Mouse (Mus musculus) left cerebral cortex, adult 2 months (tissue): ENCODE measurements around the gene Prkn. TPM values are rescaled to one million over a fixed set of nuclear protein-coding genes. Genes with fewer than 3 reads are reported as not detected.
A peak's percentile ranks its signal among the peaks of the same experiment; 100 is the strongest.

Experiments
- DNase-seq, 2 experiments: peaks; one replicate each; pipeline ENCODE4 v3.0.0; 2021 to 2022; ENCODE audit warnings: low spot score in 2 of 2, mixed read lengths in 1 of 2; ENCODE audit errors: extremely low spot score in 1 of 2
- H3K27ac ChIP-seq: fragments of 200-600 bp; 2 replicates; pipeline ENCODE4 v1.8.1; 2022
- H3K4me3 ChIP-seq: fragments of 200-600 bp; 2 replicates; pipeline ENCODE4 v1.8.1; 2022
- CTCF ChIP-seq: fragments of 200-600 bp; IDR thresholded peaks from 2 replicates; pipeline ENCODE4 v1.8.1; 2022; ENCODE audit warnings: antibody characterized with exemption, mild to moderate bottlenecking, moderate library complexity
- intact Hi-C: fragments of 180-260 bp; cut with DNase I; formaldehyde crosslinking; loops from one replicate; pipeline ENCODE4 v1.15.1; 2025
- total RNA-seq, 2 experiments: library from RNA; stranded (reverse); gene quantifications; 2 replicates each; pipeline ENCODE4 v1.2.3; 2021

The Prkn gene
- total RNA-seq, 2 experiments from 2014 or later: 17.2 to 18.8 TPM

GRCm38 (mm10) chr17:11996311-11996710, 1156.1 kb downstream of the Prkn start:
- intact Hi-C loops: no loop called here
- Histone ChIP-seq H3K27ac (no peak overlapping the region), H3K4me3 (no peak overlapping the region)
- DNase-seq: no peak
- no peak for TF ChIP-seq CTCF

DNA sequence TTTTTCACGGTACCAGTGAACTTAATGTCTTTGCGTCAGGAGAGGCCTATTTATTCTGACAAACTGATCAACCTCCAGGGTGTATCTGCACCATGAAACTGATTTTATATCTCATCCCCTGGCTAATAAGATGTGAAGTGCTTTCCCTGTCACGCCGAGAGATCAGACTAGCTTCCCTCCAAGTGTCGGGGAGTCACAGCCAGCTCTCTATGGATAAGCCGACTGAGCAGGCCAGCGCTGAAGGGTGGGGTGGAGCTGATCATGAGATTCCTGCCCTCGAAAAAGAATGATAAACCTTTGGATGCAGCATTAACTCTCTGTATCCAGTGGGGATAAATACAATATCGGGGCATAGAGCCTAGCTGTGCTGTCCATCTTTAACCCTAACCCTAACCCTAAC, 1160.1 kb downstream of the Prkn start:
- Histone ChIP-seq H3K4me3 (no peak overlapping the region), H3K27ac (no peak overlapping the region)
- intact Hi-C loops: no loop called here
- no peak for TF ChIP-seq CTCF
- no peak for DNase-seq

DNA sequence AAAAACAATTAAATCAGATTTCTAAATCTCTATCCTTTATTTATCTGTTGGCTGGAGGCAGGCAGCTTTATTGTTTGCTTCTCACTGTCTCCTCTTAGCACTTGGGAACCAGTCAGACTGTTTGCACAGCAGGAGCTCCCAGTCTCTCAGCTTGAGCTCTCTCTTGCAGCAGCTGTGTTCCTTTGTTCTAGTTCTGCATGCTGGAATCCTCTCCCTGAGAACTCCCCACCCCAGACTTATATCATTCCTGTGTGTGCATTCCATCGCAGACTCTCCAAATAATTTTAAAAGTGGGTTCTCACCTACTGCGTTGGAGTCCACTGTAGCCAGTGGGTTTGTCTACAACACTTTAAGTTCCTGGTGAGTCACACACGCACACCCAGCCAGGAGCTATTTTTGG, 1181.1 kb downstream of the Prkn start:
- Histone ChIP-seq H3K4me3 (no peak overlapping the region), H3K27ac (no peak overlapping the region)
- no peak for TF ChIP-seq CTCF
- no peak for DNase-seq
- intact Hi-C loops: no loop called here

DNA sequence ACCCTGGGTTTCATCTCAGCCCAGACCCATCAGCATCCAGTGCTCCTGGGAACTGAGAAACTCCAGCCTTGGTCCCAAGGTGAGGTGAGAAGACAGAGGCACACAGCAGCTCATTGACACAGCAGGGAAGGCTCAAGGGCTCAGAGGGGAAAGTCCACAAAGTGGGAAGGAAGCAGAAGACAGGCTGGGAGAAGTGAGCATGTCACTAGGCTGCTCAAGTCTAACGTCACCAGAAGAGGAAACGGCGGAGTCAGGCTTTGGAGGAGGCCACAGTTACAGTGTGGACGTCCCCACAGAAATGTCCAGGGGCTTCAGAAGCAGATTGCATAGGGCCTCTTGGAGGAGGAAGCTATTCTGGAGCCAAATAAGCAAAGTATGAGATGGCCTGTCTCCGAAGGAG, 1189.2 kb downstream of the Prkn start:
- no peak for TF ChIP-seq CTCF
- DNase-seq: no peak
- no peak overlapping the region for H3K4me3 ChIP-seq
- no peak overlapping the region for H3K27ac ChIP-seq
- intact Hi-C loops: no loop called here

- intact Hi-C loops: no loop called here
- Histone ChIP-seq H3K27ac (no peak overlapping the region), H3K4me3 (no peak overlapping the region)
- DNase-seq: no peak
- no peak for TF ChIP-seq CTCF
Measured at GRCm38 (mm10) chr17:12029921-12030461, 1189.8 kb downstream of the Prkn start.

DNA sequence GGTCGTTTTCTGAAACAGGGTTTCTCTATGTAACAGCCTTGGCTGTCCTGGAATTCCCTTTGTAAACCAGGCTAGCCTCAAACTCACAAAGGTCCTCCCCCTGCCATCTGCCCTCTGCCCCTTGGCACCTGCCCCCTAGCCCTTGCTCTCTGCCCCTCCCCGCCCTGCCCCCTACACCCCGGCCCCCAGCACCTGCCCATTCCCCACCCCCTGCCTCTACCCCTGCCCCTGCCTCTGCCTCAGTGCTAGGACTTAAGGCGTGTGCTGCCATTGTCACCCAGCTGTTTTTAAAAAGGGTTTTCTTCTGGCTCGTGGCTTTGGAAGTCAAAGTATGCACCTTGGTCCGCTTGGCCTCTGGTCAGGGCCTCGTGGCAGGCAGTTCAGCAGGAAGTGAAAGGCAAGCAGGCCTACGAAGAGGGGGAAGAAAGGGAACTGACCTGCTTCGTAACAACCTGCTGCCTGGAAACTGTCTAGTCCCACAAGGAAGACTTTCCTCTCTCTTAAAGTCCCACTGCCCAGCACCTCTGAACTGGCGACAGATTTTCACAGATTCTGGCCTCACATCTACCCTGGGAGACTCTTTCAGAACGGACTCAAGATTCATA, 1190.5 kb downstream of the Prkn start:
- no peak for TF ChIP-seq CTCF
- intact Hi-C loops: no loop called here
- 0 out of 2 replicates have a peak overlapping the region, but pooled peaks have one; percentile 14 for H3K4me3 ChIP-seq
- H3K27ac ChIP-seq: no peak overlapping the region; the same call in 1 of the 2 replicates
- no peak for DNase-seq

DNA sequence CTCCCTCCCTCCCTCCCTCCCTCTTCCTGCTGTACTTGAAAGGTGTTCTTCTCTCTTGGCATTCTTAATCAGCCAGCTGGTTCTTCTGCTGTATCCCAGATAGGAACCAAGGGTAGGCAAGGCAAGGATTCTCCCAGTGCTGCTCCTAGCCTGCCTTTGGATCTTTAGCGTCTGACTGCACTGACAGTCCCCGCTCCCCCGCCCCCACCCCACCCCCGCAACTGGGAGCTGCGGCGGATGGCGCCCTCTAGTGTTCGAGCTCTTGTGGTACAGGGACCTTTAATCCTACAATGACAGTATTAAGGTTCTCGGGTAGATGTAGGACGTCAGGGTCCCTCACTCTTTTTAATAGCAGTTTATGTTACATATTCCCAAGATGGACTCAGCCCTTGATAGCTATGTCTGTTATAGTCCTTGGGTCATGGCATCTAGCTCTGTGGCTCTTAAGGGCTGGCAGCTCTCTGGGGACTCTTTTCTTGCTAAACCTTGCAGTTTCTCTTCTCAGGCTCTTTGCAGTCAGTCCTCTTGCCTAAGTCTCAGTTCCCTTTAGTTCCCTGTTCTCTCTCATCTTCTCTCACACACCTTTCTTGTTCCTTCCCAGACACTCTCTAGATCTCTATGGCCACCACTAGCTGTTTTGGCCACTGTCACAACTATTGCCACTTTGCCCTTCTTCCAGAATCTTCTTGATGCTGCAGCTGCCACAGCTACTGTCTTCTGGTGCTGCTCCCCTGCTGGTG, 1191.2 kb downstream of the Prkn start:
- peak; percentile 81 for TF ChIP-seq CTCF
- H3K27ac ChIP-seq: peak overlapping the region; percentile 53
- no peak overlapping the region for H3K4me3 ChIP-seq
- peak; percentile 61 to 73 for DNase-seq
- intact Hi-C loops: no loop called here

DNA sequence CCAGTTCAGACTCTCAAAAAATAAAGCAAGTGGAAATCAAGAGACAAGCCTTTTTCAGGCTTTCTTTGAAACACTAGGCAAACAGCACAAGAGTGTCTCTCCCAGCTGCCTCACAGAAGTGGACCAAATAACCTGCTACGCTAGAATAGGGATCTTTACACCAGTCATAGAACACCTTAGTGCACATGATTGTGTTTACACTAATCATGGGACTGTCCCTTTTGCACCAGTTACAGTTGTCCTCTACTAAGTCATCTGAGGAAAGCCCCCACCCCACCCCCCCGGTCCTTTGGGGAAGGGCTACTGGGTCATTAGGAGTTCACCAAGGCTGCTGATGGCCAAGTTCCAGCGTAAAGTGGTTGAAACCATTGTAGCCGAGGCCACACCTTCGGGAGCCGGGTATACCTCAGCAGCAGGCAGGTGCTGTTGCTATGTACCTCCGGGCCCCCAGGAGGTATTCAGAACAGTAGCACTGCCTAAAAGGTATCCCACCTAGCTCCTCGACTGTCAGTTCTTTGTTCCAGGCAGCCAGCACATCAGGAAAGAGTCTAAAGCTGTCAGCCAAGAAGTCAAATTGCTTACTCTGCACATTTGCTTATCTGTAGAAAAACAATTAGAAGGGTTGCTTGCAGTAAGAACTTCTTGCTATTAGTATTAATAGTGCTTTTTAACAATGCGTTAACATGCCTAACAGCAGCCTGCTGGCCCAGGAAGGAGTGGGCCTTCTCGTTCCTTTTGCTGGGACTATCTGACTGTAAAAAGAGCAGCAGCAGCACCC, 1192.0 kb downstream of the Prkn start:
- DNase-seq: no peak
- no peak for TF ChIP-seq CTCF
- intact Hi-C loops: no loop called here
- H3K27ac ChIP-seq: no peak overlapping the region
- no peak overlapping the region for H3K4me3 ChIP-seq

- DNase-seq: no peak
- TF ChIP-seq CTCF: no peak
- intact Hi-C loops: no loop called here
Measured at GRCm38 (mm10) chr17:12035386-12035785, 1195.2 kb downstream of the Prkn start.

GRCm38 (mm10) chr17:12036205-12036604, 1196.0 kb downstream of the Prkn start:
- peak; percentile 96 for TF ChIP-seq CTCF

More at GRCm38 (mm10) chr17:12035386-12035785, 1195.2 kb downstream of the Prkn start:
- no peak overlapping the region for H3K27ac ChIP-seq
- no peak overlapping the region for H3K4me3 ChIP-seq

DNA sequence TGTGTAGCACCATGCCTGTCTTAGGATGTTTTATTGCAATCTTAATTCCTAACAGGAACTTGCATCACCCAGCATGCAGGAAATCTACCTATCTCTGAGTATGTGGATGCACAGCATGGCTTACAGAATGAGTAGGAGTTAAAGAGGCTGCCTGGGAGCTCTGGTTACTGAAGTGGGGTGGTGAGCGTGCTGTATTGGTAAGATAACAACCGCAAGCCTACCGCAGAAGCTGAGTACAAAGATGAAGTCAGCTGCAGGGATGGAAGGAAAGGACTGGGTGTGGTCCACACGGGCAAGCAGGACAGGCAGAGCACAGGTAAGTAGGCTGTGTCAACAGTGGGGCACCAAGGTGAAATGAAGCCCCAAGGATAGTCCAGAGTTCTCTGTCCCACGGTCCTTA, 1196.9 kb downstream of the Prkn start:
- no peak overlapping the region for H3K27ac ChIP-seq
- DNase-seq: no peak
- intact Hi-C loops: no loop called here
- no peak overlapping the region for H3K4me3 ChIP-seq
- no peak for TF ChIP-seq CTCF

More at GRCm38 (mm10) chr17:12036205-12036604, 1196.0 kb downstream of the Prkn start:
- Histone ChIP-seq H3K27ac (no peak overlapping the region), H3K4me3 (no peak overlapping the region)
- DNase-seq: peak; percentile 63 to 72
- intact Hi-C loops: no loop called here

- no peak overlapping the region for H3K4me3 ChIP-seq
- no peak for TF ChIP-seq CTCF
- intact Hi-C loops: no loop called here
- H3K27ac ChIP-seq: no peak overlapping the region
- DNase-seq: no peak
Measured at GRCm38 (mm10) chr17:12037574-12037973, 1197.4 kb downstream of the Prkn start.
